In genomic region chr3:88140178-88140902, GRCm38 (mm10) we compare ENCODE assay signal across 8 mouse cellular contexts. TPM values are rescaled to one million over a fixed set of nuclear protein-coding genes. Genes with fewer than 3 reads are reported as not detected.
A peak's percentile ranks its signal among the peaks of the same experiment; 100 is the strongest.
DNase-seq lines count a peak whose midpoint lies in the region; ATAC-seq lines count a peak whose summit lies in the region.

No protein-coding gene starts in this region.

- peak overlapping the region; percentile 99 to 100 for H3K27ac ChIP-seq in heart, embryonic 14.5 days (replicated peaks in 1 of 2; ENCODE audit: control insufficient read depth in 1 of 2, insufficient read depth in 1 of 2, low read depth in 2 of 2, low read length in 2 of 2)
- H3K27ac ChIP-seq in kidney, embryonic 15.5 days, result peak overlapping the region; percentile 99

- no peaks in the 10 kb centered on the region for H3K36me3 ChIP-seq in heart, embryonic 14.5 days (ENCODE audit: control insufficient read depth, insufficient read depth, low read length)
- H3K36me3 ChIP-seq in kidney, embryonic 15.5 days, result no peaks in the 10 kb centered on the region

- H3K4me2 ChIP-seq in heart, embryonic 14.5 days (ENCODE audit: low read length), result peak overlapping the region; percentile 74
- H3K4me2 ChIP-seq in kidney, embryonic 15.5 days, result peak overlapping the region; percentile 96

- peak; percentile 44 to 45 for DNase-seq in gastrocnemius, postnatal 36 days
- DNase-seq in gastrocnemius, adult 8-10 months (ENCODE audit: low spot score in 2 of 2), result no peak
- DNase-seq in cerebellum, postnatal 25 days, result peak; percentile 63 to 72
- peak; percentile 76 for DNase-seq in lung, postnatal 14 days
- peak; percentile 45 for DNase-seq in thymus, postnatal 4 days

- H3K27me3 ChIP-seq in heart, embryonic 14.5 days (ENCODE audit: control insufficient read depth, insufficient read depth, low read length), result no peaks in the 10 kb centered on the region
- H3K27me3 ChIP-seq in kidney, embryonic 15.5 days, result no peaks in the 10 kb centered on the region

- no peak for ATAC-seq in heart, embryonic 14.5 days (ENCODE audit: insufficient number of reproducible peaks, insufficient read depth, low FRiP score, low read depth)
- ATAC-seq in kidney, embryonic 15.5 days (replicated peaks; ENCODE audit: low FRiP score), result no peak
- ATAC-seq in erythroid progenitor cell, adult 5-6 weeks (replicated peaks; ENCODE audit: low FRiP score, poor library complexity, severe bottlenecking), result no peak

- H3K9me3 ChIP-seq in heart, embryonic 14.5 days (ENCODE audit: control insufficient read depth, low read length), result no peaks in the 10 kb centered on the region
- H3K9me3 ChIP-seq in kidney, embryonic 15.5 days (replicated peaks), result no peaks in the 10 kb centered on the region

- peak overlapping the region; percentile 100 for H3K9ac ChIP-seq in heart, embryonic 14.5 days (ENCODE audit: low read length)
- H3K9ac ChIP-seq in kidney, embryonic 15.5 days, result no peak overlapping the region

- H3K4me3 ChIP-seq in heart, embryonic 14.5 days (ENCODE audit: control insufficient read depth in 1 of 2, insufficient read depth in 1 of 2, low read depth in 1 of 2, low read length in 2 of 2), result peak overlapping the region; percentile 8 to 61; a peak in 3 of 4 replicates
- peak overlapping the region; percentile 95; the same call in 1 of the 2 replicates for H3K4me3 ChIP-seq in kidney, embryonic 15.5 days (replicated peaks)

- WGBS in heart, embryonic 14.5 days, result 3% methylated on average over 11 of the region's 11 CpGs
- 15% methylated on average over 11 of the region's 11 CpGs for WGBS in kidney, embryonic 15.5 days

- intact Hi-C loops in gastrocnemius, postnatal 36 days (cut with DNase I), result no loop called here

- peaks cover 35 to 50% of the 10 kb centered on the region in 2 experiments for H3K4me1 ChIP-seq in heart, embryonic 14.5 days (ENCODE audit: control insufficient read depth in 2 of 2, insufficient read depth in 2 of 2, low read length in 2 of 2)
- peaks cover 64% of the 10 kb centered on the region for H3K4me1 ChIP-seq in kidney, embryonic 15.5 days

RNA-seq across cellular contexts. Expression of gene Mef2d, which starts 1.8 kb away (rescaled TPM):
- 100 to 1,000 TPM; 156 to 174 TPM for total RNA-seq in gastrocnemius, postnatal 36 days (2021)
- total RNA-seq in gastrocnemius, adult 8-10 months (2022), result 100 to 1,000 TPM; 164 to 186 (median 172) TPM
- 52.1 and 52.7 TPM in 2 replicates for polyA plus RNA-seq in heart, embryonic 14.5 days (2014; fragmentation: Nextera tagmentation; extraction: Ambion mirVana)
- 18.5 and 21.5 TPM in 2 replicates for polyA plus RNA-seq in kidney, embryonic 15.5 days (2015; fragmentation: Nextera tagmentation; extraction: Ambion mirVana)
- total RNA-seq in erythroid progenitor cell, adult 5-6 weeks (2015; ENCODE audit: low replicate concordance), result 36.9 and 37.8 TPM in 2 replicates
- 15.3 and 16.9 TPM in 2 replicates for total RNA-seq in erythroid progenitor cell, adult 5-6 weeks (2017; ENCODE audit: low replicate concordance)

RNA-seq across cellular contexts. Expression of gene Iqgap3, which starts 58.6 kb away (rescaled TPM):
- under 1 TPM; 0.64 TPM for total RNA-seq in gastrocnemius, postnatal 36 days (2021)
- total RNA-seq in gastrocnemius, adult 8-10 months (2022), result under 1 TPM; 0.08 to 0.39 (median 0.12) TPM
- 22.8 and 26.4 TPM in 2 replicates for polyA plus RNA-seq in heart, embryonic 14.5 days (2014; fragmentation: Nextera tagmentation; extraction: Ambion mirVana)
- polyA plus RNA-seq in kidney, embryonic 15.5 days (2015; fragmentation: Nextera tagmentation; extraction: Ambion mirVana), result 18.5 and 22.1 TPM in 2 replicates
- 29.8 and 31.4 TPM in 2 replicates for total RNA-seq in erythroid progenitor cell, adult 5-6 weeks (2015; ENCODE audit: low replicate concordance)
- 56.3 and 60.7 TPM in 2 replicates for total RNA-seq in erythroid progenitor cell, adult 5-6 weeks (2017; ENCODE audit: low replicate concordance)

Comparison
In these comparisons a context has a peak if more than half of its experiments do, and no peak if none do; other contexts are left out.
1. DNase-seq: peak in gastrocnemius, postnatal 36 days (2 of 2), cerebellum, postnatal 25 days (2 of 2), lung, postnatal 14 days (single experiment) and thymus, postnatal 4 days (single experiment); none in gastrocnemius, adult 8-10 months (0 of 2).
2. RNA of gene Mef2d, which starts 1.8 kb away (total RNA-seq): 164 to 186 TPM in gastrocnemius, adult 8-10 months and 156 to 174 TPM in gastrocnemius, postnatal 36 days; 15.3 to 37.8 TPM in erythroid progenitor cell, adult 5-6 weeks; every median in the first group is over 4 times any median in the second.
3. RNA of gene Iqgap3, which starts 58.6 kb away (total RNA-seq): 29.8 to 60.7 TPM in erythroid progenitor cell, adult 5-6 weeks; 0.64 TPM in gastrocnemius, postnatal 36 days and 0.08 to 0.39 TPM in gastrocnemius, adult 8-10 months; every median in the first group is over 10 times any median in the second.